Mouse (Mus musculus): ENCODE measurements around the gene Ndst4. TPM values are rescaled to one million over a fixed set of nuclear protein-coding genes. Genes with fewer than 3 reads are reported as not detected.

The Ndst4 gene
- not detected for total RNA-seq (2023)

GRCm38 (mm10) chr3:125403601-125404396 is at the start of gene Ndst4:
Gene Ndst4 (plus strand): TSS chr3:125404076.

Data from B cell, adult 67 days (primary cell).